8 mouse cellular contexts compared by ENCODE assay signal in genomic region chr10:69535123-69535930, GRCm38 (mm10).
DNase-seq lines count a peak whose midpoint lies in the region; ATAC-seq and TF ChIP-seq lines count a peak whose summit lies in the region.

No protein-coding gene starts in this region.

- TF ChIP-seq POLR2A in embryonic fibroblast, embryonic 13.5 days (IDR thresholded peaks at IDR 0.05; ENCODE audit: low read depth, low read length): no peak

- H3K9me3 ChIP-seq in liver, embryonic 11.5 days (ENCODE audit: control insufficient read depth, low read length): no peaks in the 10 kb centered on the region
- H3K9me3 ChIP-seq in heart, embryonic 16.5 days (replicated peaks; ENCODE audit: control insufficient read depth, low read length): no peaks in the 10 kb centered on the region
- H3K9me3 ChIP-seq in midbrain, embryonic 10.5 days (replicated peaks): no peaks in the 10 kb centered on the region
- no peaks in the 10 kb centered on the region for H3K9me3 ChIP-seq in stomach, embryonic 16.5 days (replicated peaks; ENCODE audit: control insufficient read depth, low read length)

- WGBS in liver, embryonic 11.5 days: 52% methylated on average over 15 of the region's 15 CpGs
- WGBS in heart, embryonic 16.5 days: 21% methylated on average over 15 of the region's 15 CpGs
- WGBS in midbrain, embryonic 10.5 days: 60% methylated on average over 15 of the region's 15 CpGs
- 40% methylated on average over 15 of the region's 15 CpGs for WGBS in stomach, embryonic 16.5 days

- no peak for ATAC-seq in liver, embryonic 11.5 days (replicated peaks; ENCODE audit: low FRiP score)
- peak; percentile 39; the same call in 1 of the 2 replicates for ATAC-seq in heart, embryonic 16.5 days (replicated peaks; ENCODE audit: extremely low read depth, insufficient read depth, low FRiP score)
- no peak for ATAC-seq in stomach, embryonic 16.5 days (ENCODE audit: insufficient read depth, low FRiP score)

- H3K4me3 ChIP-seq in liver, embryonic 11.5 days (ENCODE audit: low read depth, low read length): peak overlapping the region; percentile 17; the same call in 1 of the 2 replicates
- H3K4me3 ChIP-seq in embryonic fibroblast, embryonic 13.5 days (ENCODE audit: insufficient read depth, low read length): peak overlapping the region; percentile 58
- H3K4me3 ChIP-seq in heart, embryonic 16.5 days (ENCODE audit: low read length): peak overlapping the region; percentile 71
- peak overlapping the region; percentile 55 for H3K4me3 ChIP-seq in midbrain, embryonic 10.5 days
- H3K4me3 ChIP-seq in stomach, embryonic 16.5 days (replicated peaks; ENCODE audit: low read length): peak overlapping the region; percentile 52

- TF ChIP-seq CTCF in embryonic fibroblast, embryonic 13.5 days (IDR thresholded peaks at IDR 0.05; ENCODE audit: borderline replicate concordance, insufficient read depth, low read length): no peak

- H3K9ac ChIP-seq in liver, embryonic 11.5 days (ENCODE audit: low read depth, low read length): no peak overlapping the region
- peak overlapping the region; percentile 73 for H3K9ac ChIP-seq in heart, embryonic 16.5 days (ENCODE audit: low read length)
- H3K9ac ChIP-seq in stomach, embryonic 16.5 days (ENCODE audit: low read length): peak overlapping the region; percentile 48

- H3K27ac ChIP-seq in liver, embryonic 11.5 days (ENCODE audit: low read depth, low read length): no peak overlapping the region
- H3K27ac ChIP-seq in embryonic fibroblast, embryonic 13.5 days (ENCODE audit: insufficient read depth, low read length): peak overlapping the region; percentile 1
- H3K27ac ChIP-seq in heart, embryonic 16.5 days (ENCODE audit: low read length): peak overlapping the region; percentile 95
- peak overlapping the region; percentile 72 for H3K27ac ChIP-seq in midbrain, embryonic 10.5 days (replicated peaks)
- H3K27ac ChIP-seq in stomach, embryonic 16.5 days (ENCODE audit: low read length): no peak overlapping the region

- no peaks in the 10 kb centered on the region for H3K27me3 ChIP-seq in liver, embryonic 11.5 days (replicated peaks; ENCODE audit: control insufficient read depth, insufficient read depth, low read length)
- no peaks in the 10 kb centered on the region for H3K27me3 ChIP-seq in heart, embryonic 16.5 days (ENCODE audit: control insufficient read depth, insufficient read depth, low read length)
- no peaks in the 10 kb centered on the region for H3K27me3 ChIP-seq in midbrain, embryonic 10.5 days (ENCODE audit: low read depth, poor library complexity, severe bottlenecking)
- H3K27me3 ChIP-seq in stomach, embryonic 16.5 days (ENCODE audit: control insufficient read depth, insufficient read depth, low read length): no peaks in the 10 kb centered on the region

- no peak for DNase-seq in liver, embryonic 11.5 days (ENCODE audit: low spot score)
- no peak for DNase-seq in liver
- peak; percentile 61 to 66 for DNase-seq in kidney, postnatal 25 days
- DNase-seq in midbrain, embryonic 10.5 days (ENCODE audit: low spot score): peak; percentile 60
- DNase-seq in spleen, adult 12 weeks (ENCODE audit: low spot score): no peak

- no peaks in the 10 kb centered on the region for H3K36me3 ChIP-seq in liver, embryonic 11.5 days (ENCODE audit: control insufficient read depth, insufficient read depth, low read length)
- no peaks in the 10 kb centered on the region for H3K36me3 ChIP-seq in heart, embryonic 16.5 days (ENCODE audit: control insufficient read depth, insufficient read depth)
- H3K36me3 ChIP-seq in midbrain, embryonic 10.5 days: no peaks in the 10 kb centered on the region
- no peaks in the 10 kb centered on the region for H3K36me3 ChIP-seq in stomach, embryonic 16.5 days (ENCODE audit: control insufficient read depth, insufficient read depth, low read length)

- H3K4me2 ChIP-seq in liver, embryonic 11.5 days: peak overlapping the region; percentile 61
- H3K4me2 ChIP-seq in heart, embryonic 16.5 days (ENCODE audit: low read depth, low read length): peak overlapping the region; percentile 72
- H3K4me2 ChIP-seq in stomach, embryonic 16.5 days (ENCODE audit: low read depth, low read length): peak overlapping the region; percentile 53

- H3K4me1 ChIP-seq in liver, embryonic 11.5 days (replicated peaks; ENCODE audit: control insufficient read depth, insufficient read depth, low read length): no peaks in the 10 kb centered on the region
- H3K4me1 ChIP-seq in embryonic fibroblast, embryonic 13.5 days (ENCODE audit: control insufficient read depth, insufficient read depth, low read length): 0 out of 2 replicates have a peak, but pooled peaks cover 6% of the 10 kb centered on the region
- H3K4me1 ChIP-seq in heart, embryonic 16.5 days (ENCODE audit: control insufficient read depth, insufficient read depth, low read length): peaks cover 10% of the 10 kb centered on the region; the same call in 1 of the 2 replicates
- H3K4me1 ChIP-seq in midbrain, embryonic 10.5 days: peaks cover 47% of the 10 kb centered on the region
- H3K4me1 ChIP-seq in stomach, embryonic 16.5 days (ENCODE audit: control insufficient read depth, insufficient read depth, low read length): 0 out of 2 replicates have a peak, but pooled peaks cover 2% of the 10 kb centered on the region

Comparison
In these comparisons a context has a peak if more than half of its experiments do, and no peak if none do; other contexts are left out.
1. DNase-seq: peak in kidney, postnatal 25 days (2 of 2) and midbrain, embryonic 10.5 days (single experiment); none in liver, embryonic 11.5 days (single experiment), liver (single experiment) and spleen, adult 12 weeks (single experiment).
2. H3K27ac ChIP-seq: peak in embryonic fibroblast, embryonic 13.5 days (single experiment), heart, embryonic 16.5 days (single experiment) and midbrain, embryonic 10.5 days (single experiment); none in liver, embryonic 11.5 days (single experiment) and stomach, embryonic 16.5 days (single experiment).
3. H3K4me3 ChIP-seq: peak in every context shown above with its lines; median percentile 71 in heart, embryonic 16.5 days; 58 in embryonic fibroblast, embryonic 13.5 days; 55 in midbrain, embryonic 10.5 days; 52 in stomach, embryonic 16.5 days; 17 in liver, embryonic 11.5 days.
4. Peak in every context shown above with its lines, with median percentiles within 50 percentile points of each other: H3K4me2 ChIP-seq.